Mouse (Mus musculus): ENCODE results near the gene Dlec1. TPM values are rescaled to one million over a fixed set of nuclear protein-coding genes. Genes with fewer than 3 reads are reported as not detected.

Dlec1 gene
- 6.1 and 7.7 TPM in 2 replicates for polyA plus RNA-seq (2015; fragmentation: Nextera tagmentation; extraction: Ambion mirVana)

DNA sequence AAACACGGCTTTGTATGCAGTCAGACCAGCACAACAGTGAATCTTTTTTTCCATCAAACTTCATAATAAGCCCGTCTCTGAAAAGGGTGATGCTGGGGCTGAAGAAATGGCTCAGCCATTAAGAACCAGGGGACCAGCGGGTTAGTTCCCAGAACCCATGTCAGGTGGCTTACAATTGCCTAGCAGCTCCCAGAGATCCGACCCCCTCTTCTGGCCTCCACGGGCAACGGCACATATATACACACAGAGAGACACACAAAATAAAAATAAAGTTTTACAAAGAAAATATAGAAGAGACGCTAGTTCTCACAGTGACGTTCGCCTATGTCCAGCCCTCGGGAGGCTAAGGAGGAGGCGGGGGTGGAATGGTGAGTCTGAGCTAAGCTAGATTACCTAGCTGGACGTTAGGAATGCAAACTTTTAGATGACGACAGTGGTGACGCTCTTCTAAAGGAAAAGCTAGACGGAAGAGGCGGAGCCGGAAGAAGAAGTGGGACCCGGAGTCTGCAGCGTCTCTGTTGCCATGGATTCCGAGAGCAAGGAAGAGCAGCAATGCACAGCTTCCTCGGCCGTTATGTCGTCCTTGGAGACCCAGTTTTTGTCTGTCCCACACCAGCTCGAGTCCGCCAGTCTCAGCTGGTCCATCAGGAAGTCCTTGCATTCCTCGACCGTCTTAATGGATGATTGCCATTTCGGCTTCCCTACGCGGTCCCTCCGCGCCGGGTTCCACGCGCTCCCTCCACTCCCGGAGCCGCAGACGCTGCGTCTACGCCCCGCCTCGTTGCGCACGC lies at the start of gene Dlec1:
TSS of gene Dlec1 (plus strand) at position 487 of the 791 bp plus-strand sequence.
- no peaks in the 10 kb centered on the region for H3K36me3 ChIP-seq (ENCODE audit: insufficient read depth, low read length)
- 0 out of 2 replicates have a peak, but pooled peaks cover 3% of the 10 kb centered on the region for H3K27me3 ChIP-seq (ENCODE audit: insufficient read depth, low read length)
- H3K27ac ChIP-seq (ENCODE audit: low read length): no peak within 1 kb of the TSS
- H3K9me3 ChIP-seq (ENCODE audit: low read length): no peaks in the 10 kb centered on the region
- peak within 1 kb of the TSS; percentile 66 for H3K4me3 ChIP-seq (ENCODE audit: low read length)
- H3K4me1 ChIP-seq (ENCODE audit: insufficient read depth, low read length): peaks cover 13% of the 10 kb centered on the region; the same call in 1 of the 2 replicates
- 3% methylated on average over 44 of the region's 44 CpGs for WGBS
- peak within 1 kb of the TSS; percentile 78 for H3K4me2 ChIP-seq (replicated peaks; ENCODE audit: low read depth, low read length)
- peak within 1 kb of the TSS; percentile 59 for H3K9ac ChIP-seq (replicated peaks; ENCODE audit: low read length)
- peak; percentile 87 for ATAC-seq (ENCODE audit: low FRiP score, low TSS enrichment)

DNA sequence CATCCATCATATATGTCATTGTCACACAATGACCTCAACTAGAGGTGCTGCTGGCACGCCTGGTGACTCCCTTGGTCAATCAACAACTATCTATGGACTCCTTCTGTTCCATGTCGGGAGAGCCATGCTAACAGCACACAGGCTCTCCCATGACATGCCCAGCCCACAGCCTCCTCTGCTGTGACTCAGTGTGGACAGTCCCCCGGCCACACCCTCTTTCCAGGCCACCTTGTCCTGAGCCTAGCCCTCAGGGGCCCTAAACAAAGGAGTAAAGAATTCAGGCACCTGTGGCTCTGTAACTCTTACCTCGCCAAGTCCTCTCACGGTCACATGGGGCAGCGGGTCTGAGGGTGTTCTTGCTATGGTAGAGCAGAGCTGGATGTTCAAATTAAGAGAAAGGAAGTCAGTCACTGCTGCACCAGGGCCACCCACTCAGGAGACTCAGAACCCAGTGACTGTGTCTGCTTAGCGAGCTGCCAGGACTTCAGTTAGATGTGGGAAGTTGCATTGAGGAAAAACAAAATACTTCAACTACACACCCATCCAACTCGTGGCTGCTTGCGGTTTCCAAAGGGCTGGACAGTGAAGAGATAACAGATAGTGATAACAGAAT lies 48.2 kb upstream of the Dlec1 start:
- Histone ChIP-seq H3K36me3 (ENCODE audit: insufficient read depth, low read length) (no peaks in the 10 kb centered on the region), H3K4me2 (replicated peaks; ENCODE audit: low read depth, low read length) (peak overlapping the region; percentile 63), H3K27ac (ENCODE audit: low read length) (peak overlapping the region; percentile 7; the same call in 1 of the 2 replicates), H3K4me3 (ENCODE audit: low read length) (no peak overlapping the region), H3K27me3 (ENCODE audit: insufficient read depth, low read length) (no peaks in the 10 kb centered on the region), H3K4me1 (ENCODE audit: insufficient read depth, low read length) (peaks cover 29% of the 10 kb centered on the region), H3K9me3 (ENCODE audit: low read length) (no peaks in the 10 kb centered on the region), H3K9ac (replicated peaks; ENCODE audit: low read length) (no peak overlapping the region)
- WGBS: 68% methylated on average over 9 of the region's 9 CpGs
- ATAC-seq (ENCODE audit: low FRiP score, low TSS enrichment): 0 out of 2 replicates have a peak, but pooled peaks have one; percentile 13

DNA sequence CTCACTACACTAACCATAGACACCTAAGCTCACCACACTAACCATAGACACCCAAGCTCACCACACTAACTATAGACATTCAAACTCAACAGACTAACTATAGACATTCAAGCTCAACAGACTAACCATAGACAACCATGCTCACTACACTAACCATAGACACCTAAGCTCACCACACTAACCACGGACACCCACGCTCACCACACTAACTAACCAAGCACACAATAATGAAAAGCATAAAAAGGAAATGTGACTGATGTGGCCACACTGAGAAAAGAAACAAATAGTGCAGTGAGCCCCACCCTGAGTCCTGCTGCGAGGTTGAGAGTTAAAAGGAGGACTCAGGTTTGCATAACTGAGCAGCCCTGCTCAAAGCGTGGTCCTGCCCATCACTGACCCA lies 46.9 kb upstream of the Dlec1 start:
- Histone ChIP-seq H3K4me2 (replicated peaks; ENCODE audit: low read depth, low read length) (no peak overlapping the region), H3K4me1 (ENCODE audit: insufficient read depth, low read length) (peaks cover 29% of the 10 kb centered on the region), H3K27me3 (ENCODE audit: insufficient read depth, low read length) (no peaks in the 10 kb centered on the region), H3K36me3 (ENCODE audit: insufficient read depth, low read length) (no peaks in the 10 kb centered on the region), H3K4me3 (ENCODE audit: low read length) (no peak overlapping the region), H3K9me3 (ENCODE audit: low read length) (no peaks in the 10 kb centered on the region), H3K9ac (replicated peaks; ENCODE audit: low read length) (no peak overlapping the region), H3K27ac (ENCODE audit: low read length) (no peak overlapping the region)
- ATAC-seq (ENCODE audit: low FRiP score, low TSS enrichment): no peak
- 88% methylated on average over 4 of the region's 4 CpGs for WGBS

DNA sequence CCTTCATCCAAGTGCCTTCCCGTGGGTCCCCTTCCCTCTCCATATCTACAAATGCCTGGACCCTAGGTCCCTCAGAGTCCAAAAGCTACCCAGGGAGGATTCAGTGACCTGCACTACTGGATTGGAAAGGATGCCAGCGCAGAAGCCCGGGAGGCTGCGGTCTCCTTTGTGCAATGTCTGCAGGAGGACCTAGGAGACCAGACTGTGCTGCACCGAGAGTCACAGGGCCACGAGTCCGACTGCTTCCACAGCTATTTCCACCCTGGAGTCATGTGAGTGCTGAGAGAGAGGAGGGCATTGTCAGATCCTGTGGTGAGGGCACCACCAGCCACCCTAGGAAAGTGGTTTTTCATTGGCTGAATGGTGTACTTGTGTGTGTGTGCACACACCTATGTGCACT lies 44.0 kb upstream of the Dlec1 start:
- Histone ChIP-seq H3K9ac (replicated peaks; ENCODE audit: low read length) (no peak overlapping the region), H3K27ac (ENCODE audit: low read length) (no peak overlapping the region), H3K27me3 (ENCODE audit: insufficient read depth, low read length) (no peaks in the 10 kb centered on the region), H3K4me3 (ENCODE audit: low read length) (no peak overlapping the region), H3K36me3 (ENCODE audit: insufficient read depth, low read length) (no peaks in the 10 kb centered on the region), H3K4me2 (replicated peaks; ENCODE audit: low read depth, low read length) (no peak overlapping the region), H3K9me3 (ENCODE audit: low read length) (no peaks in the 10 kb centered on the region), H3K4me1 (ENCODE audit: insufficient read depth, low read length) (peaks cover 24% of the 10 kb centered on the region)
- ATAC-seq (ENCODE audit: low FRiP score, low TSS enrichment): no peak
- WGBS: 86% methylated on average over 7 of the region's 7 CpGs

DNA sequence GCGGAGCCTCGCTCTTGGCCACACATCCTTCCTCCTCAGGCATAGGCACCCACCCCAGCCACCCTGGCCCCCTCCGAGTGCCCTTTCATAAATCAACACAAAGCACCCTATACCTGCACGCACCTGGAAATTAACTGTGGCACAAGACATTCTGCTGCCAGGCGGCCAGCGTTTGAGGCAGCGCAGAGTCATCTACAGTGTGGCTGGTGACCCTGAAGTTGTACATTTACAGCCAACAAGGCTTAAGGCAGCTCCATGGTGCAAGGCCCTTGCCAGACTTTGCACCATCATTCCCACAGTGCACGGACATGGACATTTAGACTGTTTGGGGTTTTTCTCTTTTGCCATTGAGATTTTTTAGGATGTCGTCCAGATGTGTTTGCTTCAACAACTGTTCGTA lies 41.6 kb upstream of the Dlec1 start:
- H3K27me3 ChIP-seq (ENCODE audit: insufficient read depth, low read length): no peaks in the 10 kb centered on the region
- no peaks in the 10 kb centered on the region for H3K9me3 ChIP-seq (ENCODE audit: low read length)
- H3K9ac ChIP-seq (replicated peaks; ENCODE audit: low read length): no peak overlapping the region
- H3K4me3 ChIP-seq (ENCODE audit: low read length): no peak overlapping the region
- H3K4me1 ChIP-seq (ENCODE audit: insufficient read depth, low read length): peaks cover 22% of the 10 kb centered on the region
- no peak for ATAC-seq (ENCODE audit: low FRiP score, low TSS enrichment)
- WGBS: 87% methylated on average over 10 of the region's 10 CpGs
- no peak overlapping the region for H3K4me2 ChIP-seq (replicated peaks; ENCODE audit: low read depth, low read length)
- no peak overlapping the region for H3K27ac ChIP-seq (ENCODE audit: low read length)
- no peaks in the 10 kb centered on the region for H3K36me3 ChIP-seq (ENCODE audit: insufficient read depth, low read length)

DNA sequence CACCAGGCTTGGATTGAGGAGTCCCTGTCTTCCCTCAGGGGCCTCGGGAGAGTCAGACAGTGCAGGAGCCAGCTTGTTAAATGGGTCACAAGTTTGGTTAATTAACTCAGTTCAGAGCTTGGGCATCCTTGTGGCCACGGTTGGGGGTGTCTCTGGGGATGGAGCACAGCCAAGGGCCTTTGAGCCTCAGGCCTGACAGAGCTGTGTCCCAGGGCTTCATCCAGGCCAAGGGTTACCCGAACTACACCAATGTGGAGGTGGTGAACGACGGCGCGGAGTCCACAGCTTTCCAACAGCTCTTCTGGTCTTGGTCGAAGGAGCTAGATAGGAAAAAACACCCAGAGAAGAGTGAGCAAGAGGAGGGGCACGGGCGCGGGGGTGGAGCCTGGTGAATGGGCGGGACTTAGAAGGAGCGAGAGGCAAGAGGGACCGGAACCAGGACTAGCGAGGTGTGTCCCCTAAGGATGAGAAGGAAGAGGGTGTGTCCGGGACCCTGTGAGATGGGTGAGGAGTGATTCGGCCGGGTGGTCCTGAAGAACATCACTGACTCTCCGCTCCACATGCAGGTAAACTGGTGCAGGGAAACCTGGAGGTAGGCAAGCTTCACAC lies 39.1 kb upstream of the Dlec1 start:
- H3K4me2 ChIP-seq (replicated peaks; ENCODE audit: low read depth, low read length): peak overlapping the region; percentile 17; the same call in 1 of the 2 replicates
- H3K27ac ChIP-seq (ENCODE audit: low read length): 0 out of 2 replicates have a peak overlapping the region, but pooled peaks have one; percentile 4
- 29% methylated on average over 19 of the region's 19 CpGs for WGBS
- no peaks in the 10 kb centered on the region for H3K27me3 ChIP-seq (ENCODE audit: insufficient read depth, low read length)
- no peaks in the 10 kb centered on the region for H3K9me3 ChIP-seq (ENCODE audit: low read length)
- ATAC-seq (ENCODE audit: low FRiP score, low TSS enrichment): peak; percentile 52; the same call in 1 of the 2 replicates
- H3K36me3 ChIP-seq (ENCODE audit: insufficient read depth, low read length): no peaks in the 10 kb centered on the region
- H3K4me3 ChIP-seq (ENCODE audit: low read length): no peak overlapping the region
- peaks cover 27% of the 10 kb centered on the region for H3K4me1 ChIP-seq (ENCODE audit: insufficient read depth, low read length)
- H3K9ac ChIP-seq (replicated peaks; ENCODE audit: low read length): no peak overlapping the region

DNA sequence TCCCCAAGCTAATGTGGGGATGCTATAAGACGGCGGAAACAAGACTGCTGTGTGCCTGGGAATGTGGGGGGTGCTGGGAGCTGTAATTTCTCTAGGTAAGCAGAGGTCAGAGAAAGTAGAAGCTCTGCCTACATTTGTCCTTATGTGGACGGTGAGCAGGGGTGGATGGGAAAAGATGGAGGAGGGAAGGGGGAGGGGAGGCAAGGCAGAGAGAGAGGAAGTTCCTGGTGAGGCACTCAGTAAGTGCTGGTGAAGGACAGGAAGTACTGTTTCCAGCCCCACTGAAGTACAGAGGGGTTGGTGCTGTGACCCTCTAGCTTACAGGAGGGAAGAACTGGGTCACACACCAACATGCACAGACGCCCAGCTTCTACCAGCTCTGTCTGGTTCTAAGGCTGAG lies 38.0 kb upstream of the Dlec1 start:
- ATAC-seq (ENCODE audit: low FRiP score, low TSS enrichment): no peak
- Histone ChIP-seq H3K27ac (ENCODE audit: low read length) (no peak overlapping the region), H3K36me3 (ENCODE audit: insufficient read depth, low read length) (no peaks in the 10 kb centered on the region), H3K4me1 (ENCODE audit: insufficient read depth, low read length) (peaks cover 27% of the 10 kb centered on the region), H3K27me3 (ENCODE audit: insufficient read depth, low read length) (no peaks in the 10 kb centered on the region), H3K9me3 (ENCODE audit: low read length) (no peaks in the 10 kb centered on the region), H3K9ac (replicated peaks; ENCODE audit: low read length) (no peak overlapping the region), H3K4me3 (ENCODE audit: low read length) (no peak overlapping the region), H3K4me2 (replicated peaks; ENCODE audit: low read depth, low read length) (no peak overlapping the region)
- 60% methylated on average over 4 of the region's 4 CpGs for WGBS

DNA sequence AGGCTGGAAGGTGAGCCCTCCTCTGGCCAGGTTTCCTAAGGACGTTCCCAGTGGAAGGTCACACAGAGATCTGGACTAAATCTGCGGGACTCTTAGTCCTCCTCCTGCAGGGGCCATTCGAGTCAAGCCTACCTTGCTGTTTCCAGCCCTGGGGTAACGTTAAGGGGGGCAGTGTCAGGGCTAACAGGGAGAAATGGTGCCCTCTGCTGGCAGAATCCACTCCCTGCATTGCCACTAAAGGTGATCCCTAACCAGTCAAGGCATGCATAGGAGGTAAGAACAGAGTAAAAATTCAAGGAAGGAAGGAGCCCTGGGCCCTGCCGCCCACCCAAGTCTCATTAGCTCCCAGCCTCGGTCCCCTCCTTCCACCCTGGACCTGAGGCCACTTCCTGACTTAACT lies 34.7 kb upstream of the Dlec1 start:
- H3K27ac ChIP-seq (ENCODE audit: low read length): no peak overlapping the region
- ATAC-seq (ENCODE audit: low FRiP score, low TSS enrichment): no peak; the same call in 1 of the 2 replicates
- WGBS: 8% methylated on average over 6 of the region's 6 CpGs
- peaks cover 8% of the 10 kb centered on the region for H3K36me3 ChIP-seq (ENCODE audit: insufficient read depth, low read length)
- H3K27me3 ChIP-seq (ENCODE audit: insufficient read depth, low read length): no peaks in the 10 kb centered on the region
- H3K4me1 ChIP-seq (ENCODE audit: insufficient read depth, low read length): peaks cover 25% of the 10 kb centered on the region
- H3K9ac ChIP-seq (replicated peaks; ENCODE audit: low read length): no peak overlapping the region
- H3K4me2 ChIP-seq (replicated peaks; ENCODE audit: low read depth, low read length): no peak overlapping the region
- H3K9me3 ChIP-seq (ENCODE audit: low read length): no peaks in the 10 kb centered on the region
- no peak overlapping the region for H3K4me3 ChIP-seq (ENCODE audit: low read length)

DNA sequence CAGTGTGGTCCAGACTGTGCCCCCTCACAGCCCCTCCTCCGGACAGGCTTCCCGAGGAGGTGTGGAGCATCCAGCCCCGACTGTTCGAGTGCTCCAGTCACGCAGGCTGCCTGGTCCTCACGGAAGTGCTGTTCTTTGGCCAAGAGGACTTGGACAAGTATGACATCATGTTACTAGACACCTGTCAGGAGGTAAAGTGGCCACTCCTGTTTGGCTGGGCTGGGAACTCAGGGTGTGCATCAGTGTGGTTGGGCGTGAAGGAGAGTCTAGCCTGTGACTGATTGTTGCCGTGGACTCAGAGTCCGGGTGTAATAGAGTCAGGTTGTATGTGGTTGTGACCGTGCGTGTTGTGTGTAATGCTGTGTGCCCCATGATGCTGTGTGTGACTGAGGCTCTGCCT lies 34.0 kb upstream of the Dlec1 start:
- ATAC-seq (ENCODE audit: low FRiP score, low TSS enrichment): no peak

More for the DNA sequence above, 34.0 kb upstream of the Dlec1 start:
- Histone ChIP-seq H3K4me2 (replicated peaks; ENCODE audit: low read depth, low read length) (no peak overlapping the region), H3K27ac (ENCODE audit: low read length) (no peak overlapping the region), H3K4me3 (ENCODE audit: low read length) (no peak overlapping the region), H3K4me1 (ENCODE audit: insufficient read depth, low read length) (peaks cover 18% of the 10 kb centered on the region), H3K9ac (replicated peaks; ENCODE audit: low read length) (no peak overlapping the region), H3K27me3 (ENCODE audit: insufficient read depth, low read length) (no peaks in the 10 kb centered on the region), H3K36me3 (ENCODE audit: insufficient read depth, low read length) (peaks cover 8% of the 10 kb centered on the region), H3K9me3 (ENCODE audit: low read length) (no peaks in the 10 kb centered on the region)
- 86% methylated on average over 11 of the region's 11 CpGs for WGBS
